Mouse (Mus musculus) heart, embryonic 15.5 days (tissue): Measurements from ENCODE around the gene Echs1. TPM values are rescaled to one million over a fixed set of nuclear protein-coding genes. Genes with fewer than 3 reads are reported as not detected.
"Not testable (repeated sequence)": the region's sequence is repeated elsewhere in the genome, so short reads cannot be mapped to it uniquely, and the experiment has no call there.

Source experiments
- ATAC-seq: fragments of 200-750 bp; cut with Nextera tagmentation; replicated peaks from 2 replicates; pipeline ENCODE4 v1.8.0; 2017; ENCODE audit warnings: low read depth, moderate TSS enrichment; ENCODE audit not compliant: insufficient number of reproducible peaks, insufficient read depth, low FRiP score
- H3K27ac ChIP-seq: fragments of 300-500 bp; sonication (generic); 2 replicates; pipeline ENCODE4 v1.5.1; 2015; ENCODE audit warnings: mild to moderate bottlenecking, inconsistent platforms
- H3K27me3 ChIP-seq: fragments of 300-500 bp; sonication (generic); 2 replicates; pipeline ENCODE4 v1.6.1; 2015; ENCODE audit warnings: inconsistent platforms
- H3K36me3 ChIP-seq: fragments of 300-500 bp; sonication (generic); 2 replicates; pipeline ENCODE4 v1.6.1; 2015; ENCODE audit warnings: mild to moderate bottlenecking, inconsistent platforms
- H3K4me1 ChIP-seq: fragments of 300-500 bp; sonication (generic); replicated peaks from 2 replicates; pipeline ENCODE4 v1.6.1; 2015; ENCODE audit warnings: inconsistent platforms
- H3K4me2 ChIP-seq: fragments of 300-500 bp; sonication (generic); 2 replicates; pipeline ENCODE4 v1.6.1; 2015; ENCODE audit warnings: inconsistent platforms, mild to moderate bottlenecking, moderate library complexity
- H3K4me3 ChIP-seq: fragments of 300-500 bp; sonication (generic); 2 replicates; pipeline ENCODE4 v1.5.1; 2015; ENCODE audit warnings: mild to moderate bottlenecking, inconsistent platforms
- H3K9ac ChIP-seq: fragments of 300-500 bp; sonication (generic); 2 replicates; pipeline ENCODE4 v1.6.1; 2015; ENCODE audit warnings: mild to moderate bottlenecking, inconsistent platforms
- H3K9me3 ChIP-seq: fragments of 300-500 bp; sonication (generic); replicated peaks from 2 replicates; pipeline ENCODE4 v1.6.1; 2016; ENCODE audit warnings: inconsistent platforms
- WGBS: fragments of 180-500 bp; shearing (Covaris S2); methylation state at CpG from one replicate; pipeline ENCODE4 v1.1.7; 2015; ENCODE audit warnings: mixed read lengths; 5-methylcytosine and 5-hydroxymethylcytosine counted together
- polyA plus RNA-seq: library from polyadenylated mRNA; unstranded; fragments of >200 nt; fragmentation: Nextera tagmentation; extraction: Ambion mirVana; gene quantifications from 2 replicates; pipeline ENCODE4 v1.2.1, GENCODE M21; 2015

The Echs1 gene
- polyA plus RNA-seq, 1 experiment from 2014 or later = 217 TPM

GRCm38 (mm10) chr7:140135106-140135770, 19.0 kb upstream of the Echs1 start:
- Histone ChIP-seq H3K36me3 (peaks cover under 1% of the 10 kb centered on the region; the same call in 1 of the 2 replicates), H3K4me2 (no peak overlapping the region), H3K27me3 (no peaks in the 10 kb centered on the region), H3K9ac (no peak overlapping the region), H3K27ac (no peak overlapping the region), H3K4me1 (peaks cover 7% of the 10 kb centered on the region), H3K4me3 (no peak overlapping the region), H3K9me3 (no peaks in the 10 kb centered on the region)
- no peak for ATAC-seq
- WGBS = 77% methylated on average over 5 of the region's 5 CpGs

GRCm38 (mm10) chr7:140134033-140134432, 17.8 kb upstream of the Echs1 start:
- H3K36me3 ChIP-seq, ATAC-seq, H3K4me1 ChIP-seq, H3K27ac ChIP-seq, H3K4me3 ChIP-seq, H3K4me2 ChIP-seq, H3K9ac ChIP-seq, H3K9me3 ChIP-seq, H3K27me3 ChIP-seq: not testable (repeated sequence)
- WGBS = 81% methylated on average over 7 of the region's 7 CpGs

- H3K4me1 ChIP-seq, H3K9me3 ChIP-seq, H3K27me3 ChIP-seq, ATAC-seq, H3K4me3 ChIP-seq, H3K9ac ChIP-seq, H3K36me3 ChIP-seq, H3K27ac ChIP-seq, H3K4me2 ChIP-seq: not testable (repeated sequence)
- WGBS = 90% methylated on average over 7 of the region's 7 CpGs
These were observed 15.9 kb upstream of the Echs1 start for GRCm38 (mm10) chr7:140132184-140132583.

- Histone ChIP-seq H3K4me1 (peaks cover 8% of the 10 kb centered on the region), H3K4me2 (no peak overlapping the region), H3K36me3 (peaks cover 9% of the 10 kb centered on the region), H3K9me3 (no peaks in the 10 kb centered on the region), H3K9ac (no peak overlapping the region), H3K4me3 (no peak overlapping the region), H3K27ac (no peak overlapping the region), H3K27me3 (no peaks in the 10 kb centered on the region)
- ATAC-seq = no peak
- 79% methylated on average over 2 of the region's 2 CpGs for WGBS
These were observed 11.6 kb upstream of the Echs1 start for GRCm38 (mm10) chr7:140127911-140128310.

GRCm38 (mm10) chr7:140126934-140127333, 10.7 kb upstream of the Echs1 start:
- no peak overlapping the region for H3K9ac ChIP-seq
- no peak overlapping the region for H3K27ac ChIP-seq
- H3K4me2 ChIP-seq = 0 out of 2 replicates have a peak overlapping the region, but pooled peaks have one; percentile 13
- H3K4me1 ChIP-seq = peaks cover 8% of the 10 kb centered on the region
- H3K9me3 ChIP-seq = no peaks in the 10 kb centered on the region
- 86% methylated on average over 3 of the region's 3 CpGs for WGBS
- peaks cover 9% of the 10 kb centered on the region for H3K36me3 ChIP-seq
- no peak for ATAC-seq
- H3K27me3 ChIP-seq = no peaks in the 10 kb centered on the region
- no peak overlapping the region for H3K4me3 ChIP-seq

GRCm38 (mm10) chr7:140126022-140126350, 9.7 kb upstream of the Echs1 start:
- ATAC-seq = no peak
- peak overlapping the region; percentile 57; the same call in 1 of the 2 replicates for H3K27ac ChIP-seq
- H3K4me1 ChIP-seq = peaks cover 8% of the 10 kb centered on the region

GRCm38 (mm10) chr7:140125278-140126021, 9.2 kb upstream of the Echs1 start:
- H3K27ac ChIP-seq = peak overlapping the region; percentile 57; the same call in 1 of the 2 replicates
- H3K4me1 ChIP-seq = peaks cover 8% of the 10 kb centered on the region
- H3K27me3 ChIP-seq = no peaks in the 10 kb centered on the region
- no peaks in the 10 kb centered on the region for H3K9me3 ChIP-seq
- peak overlapping the region; percentile 94 for H3K4me2 ChIP-seq
- peak overlapping the region; percentile 94 for H3K4me3 ChIP-seq
- ATAC-seq = peak; percentile 98
- H3K9ac ChIP-seq = peak overlapping the region; percentile 89
- WGBS = under 1% methylated on average over 40 of the region's 40 CpGs
- H3K36me3 ChIP-seq = peaks cover 9% of the 10 kb centered on the region

More at GRCm38 (mm10) chr7:140126022-140126350, 9.7 kb upstream of the Echs1 start:
- H3K27me3 ChIP-seq = no peaks in the 10 kb centered on the region
- H3K9ac ChIP-seq = peak overlapping the region; percentile 89
- H3K9me3 ChIP-seq = no peaks in the 10 kb centered on the region
- H3K4me3 ChIP-seq = peak overlapping the region; percentile 94
- 5% methylated on average over 5 of the region's 5 CpGs for WGBS
- H3K36me3 ChIP-seq = peaks cover 9% of the 10 kb centered on the region
- H3K4me2 ChIP-seq = peak overlapping the region; percentile 94

GRCm38 (mm10) chr7:140124382-140124781, 8.1 kb upstream of the Echs1 start:
- Histone ChIP-seq H3K4me2 (no peak overlapping the region), H3K27ac (no peak overlapping the region), H3K4me1 (peaks cover 8% of the 10 kb centered on the region), H3K36me3 (peaks cover under 1% of the 10 kb centered on the region; the same call in 1 of the 2 replicates), H3K4me3 (no peak overlapping the region), H3K9ac (no peak overlapping the region), H3K27me3 (no peaks in the 10 kb centered on the region), H3K9me3 (no peaks in the 10 kb centered on the region)
- no peak for ATAC-seq
- WGBS = 84% methylated on average over 1 of the region's 1 CpGs

GRCm38 (mm10) chr7:140122765-140123164, 6.5 kb upstream of the Echs1 start:
- WGBS = 27% methylated on average over 4 of the region's 4 CpGs
- no peaks in the 10 kb centered on the region for H3K36me3 ChIP-seq
- H3K4me1 ChIP-seq = peaks cover 8% of the 10 kb centered on the region
- H3K27ac ChIP-seq = peak overlapping the region; percentile 4; the same call in 1 of the 2 replicates
- H3K4me3 ChIP-seq = no peak overlapping the region
- H3K4me2 ChIP-seq = no peak overlapping the region
- H3K9ac ChIP-seq = no peak overlapping the region
- no peaks in the 10 kb centered on the region for H3K9me3 ChIP-seq
- no peak for ATAC-seq
- H3K27me3 ChIP-seq = no peaks in the 10 kb centered on the region

- Histone ChIP-seq H3K4me3 (no peak overlapping the region), H3K27ac (no peak overlapping the region), H3K27me3 (no peaks in the 10 kb centered on the region), H3K36me3 (no peaks in the 10 kb centered on the region), H3K9ac (no peak overlapping the region), H3K4me2 (no peak overlapping the region), H3K9me3 (no peaks in the 10 kb centered on the region), H3K4me1 (peaks cover 8% of the 10 kb centered on the region)
- WGBS = 64% methylated on average over 13 of the region's 13 CpGs
- ATAC-seq = no peak
These were observed 5.1 kb upstream of the Echs1 start for GRCm38 (mm10) chr7:140121338-140121910.

GRCm38 (mm10) chr7:140120484-140120883, 4.2 kb upstream of the Echs1 start:
- H3K27ac ChIP-seq = no peak overlapping the region
- 88% methylated on average over 2 of the region's 2 CpGs for WGBS
- peaks cover 4% of the 10 kb centered on the region for H3K4me1 ChIP-seq
- no peak overlapping the region for H3K4me2 ChIP-seq
- no peak for ATAC-seq
- no peaks in the 10 kb centered on the region for H3K27me3 ChIP-seq
- no peaks in the 10 kb centered on the region for H3K9me3 ChIP-seq
- H3K9ac ChIP-seq = no peak overlapping the region
- no peak overlapping the region for H3K4me3 ChIP-seq
- no peaks in the 10 kb centered on the region for H3K36me3 ChIP-seq
